Mouse (Mus musculus): Measurements from ENCODE around the gene Rxfp1. TPM values are rescaled to one million over a fixed set of nuclear protein-coding genes. Genes with fewer than 3 reads are reported as not detected.

Gene Rxfp1
- polyA plus RNA-seq, 1 experiment, result not detected

GRCm38 (mm10) chr3:79627484-79628181 is 110.0 kb downstream of the Rxfp1 start:
- peak overlapping the region; percentile 72 for H3K4me3 ChIP-seq (ENCODE audit: insufficient read depth, low read depth, low read length)
- H3K27ac ChIP-seq (replicated peaks; ENCODE audit: low read depth, low read length), result peak overlapping the region; percentile 97
- H3K4me1 ChIP-seq (ENCODE audit: control insufficient read depth, insufficient read depth, insufficient read length, low read length), result no peaks in the 10 kb centered on the region

- no peak overlapping the region for H3K4me3 ChIP-seq (ENCODE audit: insufficient read depth, low read depth, low read length)
- no peaks in the 10 kb centered on the region for H3K4me1 ChIP-seq (ENCODE audit: control insufficient read depth, insufficient read depth, insufficient read length, low read length)
- no peak overlapping the region for H3K27ac ChIP-seq (replicated peaks; ENCODE audit: low read depth, low read length)
Measured at GRCm38 (mm10) chr3:79609886-79610285, 127.8 kb downstream of the Rxfp1 start.

GRCm38 (mm10) chr3:79595468-79595867 is 142.2 kb downstream of the Rxfp1 start:
- Histone ChIP-seq H3K27ac (replicated peaks; ENCODE audit: low read depth, low read length) (no peak overlapping the region), H3K4me1 (ENCODE audit: control insufficient read depth, insufficient read depth, insufficient read length, low read length) (no peaks in the 10 kb centered on the region), H3K4me3 (ENCODE audit: insufficient read depth, low read depth, low read length) (no peak overlapping the region)

- Histone ChIP-seq H3K4me3 (ENCODE audit: insufficient read depth, low read depth, low read length) (peak overlapping the region; percentile 78), H3K27ac (replicated peaks; ENCODE audit: low read depth, low read length) (peak overlapping the region; percentile 67), H3K4me1 (ENCODE audit: control insufficient read depth, insufficient read depth, insufficient read length, low read length) (no peaks in the 10 kb centered on the region)
Measured at GRCm38 (mm10) chr3:79591793-79592471, 145.7 kb downstream of the Rxfp1 start.

Other genes starting within 250 kb of the Rxfp1 start
- gene Fnip2, start 170.1 kb downstream of the Rxfp1 start, polyA plus RNA-seq (2012; ENCODE audit: insufficient read depth, insufficient read length, missing spikeins), result 2.7 and 4.2 TPM in 2 replicates
- gene Ppid, start 146.5 kb downstream of the Rxfp1 start, polyA plus RNA-seq (2012; ENCODE audit: insufficient read depth, insufficient read length, missing spikeins), result 28.0 and 50.8 TPM in 2 replicates
- gene 4930579G24Rik, start 108.8 kb downstream of the Rxfp1 start, polyA plus RNA-seq (2012; ENCODE audit: insufficient read depth, insufficient read length, missing spikeins), result 1.3 and 2.5 TPM in 2 replicates
- 514 and 673 TPM in 2 replicates for gene Etfdh, start 108.4 kb downstream of the Rxfp1 start, polyA plus RNA-seq (2012; ENCODE audit: insufficient read depth, insufficient read length, missing spikeins)
- gene Tmem144, start 114.9 kb upstream of the Rxfp1 start, polyA plus RNA-seq (2012; ENCODE audit: insufficient read depth, insufficient read length, missing spikeins), result 0.38 TPM in 1 of 2 replicates, not detected in the other
- 6.2 and 7.6 TPM in 2 replicates for gene Fam198b, start 146.7 kb upstream of the Rxfp1 start, polyA plus RNA-seq (2012; ENCODE audit: insufficient read depth, insufficient read length, missing spikeins)